Comparison of ENCODE assay signal across 8 mouse cellular contexts in genomic region chr10:89744871-89745665, GRCm38 (mm10). TPM values are rescaled to one million over a fixed set of nuclear protein-coding genes. Genes with fewer than 3 reads are reported as not detected.
DNase-seq lines count a peak whose midpoint lies in the region; ATAC-seq and TF ChIP-seq lines count a peak whose summit lies in the region.

Gene Uhrf1bp1l (plus strand): TSS chr10:89744991.

- no peaks in the 10 kb centered on the region for H3K27me3 ChIP-seq in G1E (ENCODE audit: insufficient read depth, low read length)
- no peaks in the 10 kb centered on the region for H3K27me3 ChIP-seq in forebrain, embryonic 16.5 days (replicated peaks; ENCODE audit: control insufficient read depth, insufficient read depth, low read length)
- H3K27me3 ChIP-seq in neural tube, embryonic 14.5 days (ENCODE audit: control insufficient read depth, insufficient read depth, low read length): no peaks in the 10 kb centered on the region
- H3K27me3 ChIP-seq in testis, adult 2 months (ENCODE audit: control insufficient read depth, insufficient read depth, low read length): no peaks in the 10 kb centered on the region

- H3K4me2 ChIP-seq in forebrain, embryonic 16.5 days (ENCODE audit: low read length): peak within 1 kb of the TSS; percentile 78
- H3K4me2 ChIP-seq in neural tube, embryonic 14.5 days (ENCODE audit: low read depth, low read length): peak within 1 kb of the TSS; percentile 60

- H3K4me1 ChIP-seq in G1E (ENCODE audit: insufficient read depth, low read depth, low read length): peaks cover 37% of the 10 kb centered on the region
- peaks cover 7% of the 10 kb centered on the region for H3K4me1 ChIP-seq in forebrain, embryonic 16.5 days (replicated peaks; ENCODE audit: control insufficient read depth, insufficient read depth, low read length)
- peaks cover 5% of the 10 kb centered on the region for H3K4me1 ChIP-seq in neural tube, embryonic 14.5 days (ENCODE audit: control insufficient read depth, insufficient read depth, low read length)
- H3K4me1 ChIP-seq in testis, adult 2 months (ENCODE audit: control insufficient read depth, insufficient read depth, low read length): peaks cover 5% of the 10 kb centered on the region

- H3K9ac ChIP-seq in forebrain, embryonic 16.5 days (replicated peaks; ENCODE audit: low read depth, low read length): peak within 1 kb of the TSS; percentile 96
- peak within 1 kb of the TSS; percentile 93 for H3K9ac ChIP-seq in neural tube, embryonic 14.5 days (replicated peaks; ENCODE audit: low read depth, low read length)

- intact Hi-C loops in heart, postnatal 25 days (cut with DNase I): loop anchor here (2.0 kb wide), 1 partner anchor 14 kb away; no protein-coding TSS in a partner anchor

- peaks cover 4% of the 10 kb centered on the region for H3K36me3 ChIP-seq in G1E (replicated peaks)
- no peaks in the 10 kb centered on the region for H3K36me3 ChIP-seq in forebrain, embryonic 16.5 days (ENCODE audit: control insufficient read depth, insufficient read depth)
- no peaks in the 10 kb centered on the region for H3K36me3 ChIP-seq in neural tube, embryonic 14.5 days (ENCODE audit: control insufficient read depth, insufficient read depth, low read length)
- no peaks in the 10 kb centered on the region for H3K36me3 ChIP-seq in testis, adult 2 months (ENCODE audit: control insufficient read depth, insufficient read depth, low read length)

- H3K4me3 ChIP-seq in G1E (ENCODE audit: low read depth, low read length): peak within 1 kb of the TSS; percentile 92
- peak within 1 kb of the TSS; percentile 95 for H3K4me3 ChIP-seq in forebrain, embryonic 16.5 days (replicated peaks; ENCODE audit: low read length)
- H3K4me3 ChIP-seq in neural tube, embryonic 14.5 days (ENCODE audit: low read depth, low read length): peak within 1 kb of the TSS; percentile 98
- H3K4me3 ChIP-seq in testis, adult 2 months (ENCODE audit: control insufficient read depth, low read depth, low read length): peak within 1 kb of the TSS; percentile 93

- H3K27ac ChIP-seq in forebrain, embryonic 16.5 days (ENCODE audit: low read length): peak within 1 kb of the TSS; percentile 91
- peak within 1 kb of the TSS; percentile 95 for H3K27ac ChIP-seq in neural tube, embryonic 14.5 days (ENCODE audit: low read depth, low read length)
- peak within 1 kb of the TSS; percentile 89 for H3K27ac ChIP-seq in testis, adult 2 months (ENCODE audit: control insufficient read depth, insufficient read depth, low read depth, low read length)

- H3K9me3 ChIP-seq in G1E (replicated peaks): no peaks in the 10 kb centered on the region
- H3K9me3 ChIP-seq in forebrain, embryonic 16.5 days (ENCODE audit: control insufficient read depth, low read length): no peaks in the 10 kb centered on the region
- H3K9me3 ChIP-seq in neural tube, embryonic 14.5 days (ENCODE audit: control insufficient read depth, low read length): no peaks in the 10 kb centered on the region

- DNase-seq in G1E (ENCODE audit: low spot score): peak; percentile 82
- DNase-seq in cerebellum, adult 18-20 months: peak; percentile 94
- peak; percentile 78 for DNase-seq in heart, postnatal 25 days (ENCODE audit: low spot score)
- DNase-seq in layer of hippocampus, adult 18-20 months (ENCODE audit: low spot score in 2 of 2): peak; percentile 79 to 90
- peak; percentile 89 to 93 for DNase-seq in lung, adult 18-20 months

- ATAC-seq in G1E (ENCODE audit: extremely low read depth, insufficient number of reproducible peaks, low FRiP score, poor library complexity, severe bottlenecking): peak; percentile 94
- peak; percentile 96 for ATAC-seq in forebrain, embryonic 16.5 days
- ATAC-seq in neural tube, embryonic 14.5 days (ENCODE audit: low read depth): peak; percentile 97

- WGBS in forebrain, embryonic 16.5 days: under 1% methylated on average over 85 of the region's 85 CpGs
- under 1% methylated on average over 79 of the region's 85 CpGs for WGBS in neural tube, embryonic 14.5 days

- no peak for TF ChIP-seq CTCF in G1E (IDR thresholded peaks at IDR 0.05; ENCODE audit: low read depth, low read length)
- TF ChIP-seq CTCF in testis, adult 2 months (IDR thresholded peaks at IDR 0.05; ENCODE audit: control insufficient read depth, insufficient read depth, insufficient replicate concordance, low read depth, low read length): no peak

- peak; percentile 90 for TF ChIP-seq POLR2A in testis, adult 2 months (IDR thresholded peaks at IDR 0.05; ENCODE audit: control insufficient read depth, low read depth, low read length)

RNA-seq across cellular contexts. Expression of gene Uhrf1bp1l, which starts in this region (rescaled TPM):
- total RNA-seq in G1E (2014; fragmentation: Nextera tagmentation) (61.0 and 66.6 TPM in 2 replicates), G1E (2017) (17.5 and 20.9 TPM in 2 replicates)
- 2.6 and 7.2 TPM in 2 replicates for polyA plus RNA-seq in G1E (2012)
- 28.8 and 31.2 TPM in 2 replicates for polyA plus RNA-seq in forebrain, embryonic 16.5 days (2015; fragmentation: Nextera tagmentation; extraction: Ambion mirVana)
- 10 to 100 TPM; 23.0 to 25.0 TPM for total RNA-seq in heart, postnatal 25 days (2021)
- 10 to 100 TPM; 72.9 to 74.8 TPM for total RNA-seq in layer of hippocampus, adult 18-20 months (2021)
- polyA plus RNA-seq in neural tube, embryonic 14.5 days (2014; fragmentation: Nextera tagmentation; extraction: Ambion mirVana): 42.7 and 50.4 TPM in 2 replicates
- polyA plus RNA-seq in testis, adult 2 months (2012; rRNA removed): 43.0 and 43.2 TPM in 2 replicates

Comparison
In these comparisons a context has a peak if more than half of its experiments do, and no peak if none do; other contexts are left out.
1. Peak in every context shown above with its lines: DNase-seq, ATAC-seq, H3K4me3 ChIP-seq and H3K27ac ChIP-seq.